Mouse (Mus musculus) skeletal muscle tissue, adult 2 months (tissue): Measurements from ENCODE around the gene Polr1b.

Experiments
- DNase-seq: peaks from one replicate; pipeline ENCODE4 v3.0.0-alpha.2; 2012; ENCODE audit warnings: low read depth, low spot score

Gene Polr1b

GRCm38 (mm10) chr2:129116368-129116739 lies 15.6 kb downstream of the Polr1b start:
- DNase-seq, result no peak

GRCm38 (mm10) chr2:129118061-129118460 lies 17.3 kb downstream of the Polr1b start:
- no peak for DNase-seq

GRCm38 (mm10) chr2:129121986-129122385 lies 21.2 kb downstream of the Polr1b start:
- no peak for DNase-seq

GRCm38 (mm10) chr2:129129412-129129929 lies 28.7 kb downstream of the Polr1b start, which contains the start of gene Chchd5:
Chchd5 (plus strand) TSS chr2:129129700.
- DNase-seq, result peak; percentile 96

GRCm38 (mm10) chr2:129129987-129130545 lies 29.3 kb downstream of the Polr1b start:
- no peak for DNase-seq

GRCm38 (mm10) chr2:129130776-129131175 lies 30.0 kb downstream of the Polr1b start:
- no peak for DNase-seq

GRCm38 (mm10) chr2:129132231-129132630 lies 31.4 kb downstream of the Polr1b start:
- DNase-seq, result no peak

GRCm38 (mm10) chr2:129133006-129133805 lies 32.4 kb downstream of the Polr1b start:
- no peak for DNase-seq

GRCm38 (mm10) chr2:129139906-129140305 lies 39.1 kb downstream of the Polr1b start:
- DNase-seq, result no peak

GRCm38 (mm10) chr2:129148836-129149235 lies 48.0 kb downstream of the Polr1b start:
- DNase-seq, result no peak

- DNase-seq, result no peak
Observed at GRCm38 (mm10) chr2:129150386-129150785, 49.6 kb downstream of the Polr1b start.

GRCm38 (mm10) chr2:129151111-129151510 lies 50.3 kb downstream of the Polr1b start:
- no peak for DNase-seq

GRCm38 (mm10) chr2:129152751-129153150 lies 52.0 kb downstream of the Polr1b start:
- no peak for DNase-seq

- no peak for DNase-seq
Observed at GRCm38 (mm10) chr2:129164815-129165214, 64.0 kb downstream of the Polr1b start.

- DNase-seq, result no peak
Observed at GRCm38 (mm10) chr2:129166466-129167463, 66.0 kb downstream of the Polr1b start.

- DNase-seq, result no peak
Observed at GRCm38 (mm10) chr2:129173386-129173785, 72.6 kb downstream of the Polr1b start.

- no peak for DNase-seq
Observed at GRCm38 (mm10) chr2:129174474-129174873, 73.7 kb downstream of the Polr1b start.

- DNase-seq, result no peak
Observed at GRCm38 (mm10) chr2:129175636-129176035, 74.8 kb downstream of the Polr1b start.
